Mouse (Mus musculus) kidney, embryonic 16.5 days (tissue): ENCODE data around the gene Chd3. TPM values are rescaled to one million over a fixed set of nuclear protein-coding genes. Genes with fewer than 3 reads are reported as not detected.

Source experiments
- ATAC-seq: fragments of 200-750 bp; cut with Nextera tagmentation; 2 replicates; pipeline ENCODE4 v1.8.0; 2017; ENCODE audit warnings: moderate TSS enrichment; ENCODE audit not compliant: low FRiP score, low TSS enrichment
- H3K27ac ChIP-seq: fragments of 300-500 bp; sonication (generic); 2 replicates; pipeline ENCODE4 v1.5.1; 2014; ENCODE audit warnings: low read length
- H3K27me3 ChIP-seq: fragments of 300-500 bp; sonication (generic); 2 replicates; pipeline ENCODE4 v1.6.1; 2014; ENCODE audit warnings: low read length, control low read depth, mixed read lengths; ENCODE audit not compliant: insufficient read depth
- H3K36me3 ChIP-seq: fragments of 300-500 bp; sonication (generic); 2 replicates; pipeline ENCODE4 v1.6.1; 2014; ENCODE audit warnings: low read length, control low read depth, mixed read lengths; ENCODE audit not compliant: insufficient read depth
- H3K4me1 ChIP-seq: fragments of 300-500 bp; sonication (generic); 2 replicates; pipeline ENCODE4 v1.6.1; 2014; ENCODE audit warnings: low read length, control low read depth, mixed read lengths; ENCODE audit not compliant: insufficient read depth
- H3K4me2 ChIP-seq: fragments of 300-500 bp; sonication (generic); replicated peaks from 2 replicates; pipeline ENCODE4 v1.6.1; 2014; ENCODE audit warnings: low read depth, low read length
- H3K4me3 ChIP-seq: fragments of 300-500 bp; sonication (generic); 2 replicates; pipeline ENCODE4 v1.5.1; 2014; ENCODE audit warnings: mild to moderate bottlenecking, low read length
- H3K9ac ChIP-seq: fragments of 300-500 bp; sonication (generic); replicated peaks from 2 replicates; pipeline ENCODE4 v1.6.1; 2014; ENCODE audit warnings: low read length
- H3K9me3 ChIP-seq: fragments of 300-500 bp; sonication (generic); 2 replicates; pipeline ENCODE4 v1.6.1; 2016; ENCODE audit warnings: low read length, control low read depth
- WGBS: fragments of 180-500 bp; shearing (Covaris S2); extraction: QIAGEN DNeasy Blood & Tissue Kit; methylation state at CpG from one replicate; pipeline ENCODE4 v1.1.7; 2014; 5-methylcytosine and 5-hydroxymethylcytosine counted together
- polyA plus RNA-seq: library from polyadenylated mRNA; unstranded; fragments of >200 nt; fragmentation: Nextera tagmentation; extraction: Ambion mirVana; gene quantifications from 2 replicates; pipeline ENCODE4 v1.2.1, GENCODE M21; 2015

Chd3 gene
- polyA plus RNA-seq, 1 experiment from 2014 or later: 58.6 TPM

DNA sequence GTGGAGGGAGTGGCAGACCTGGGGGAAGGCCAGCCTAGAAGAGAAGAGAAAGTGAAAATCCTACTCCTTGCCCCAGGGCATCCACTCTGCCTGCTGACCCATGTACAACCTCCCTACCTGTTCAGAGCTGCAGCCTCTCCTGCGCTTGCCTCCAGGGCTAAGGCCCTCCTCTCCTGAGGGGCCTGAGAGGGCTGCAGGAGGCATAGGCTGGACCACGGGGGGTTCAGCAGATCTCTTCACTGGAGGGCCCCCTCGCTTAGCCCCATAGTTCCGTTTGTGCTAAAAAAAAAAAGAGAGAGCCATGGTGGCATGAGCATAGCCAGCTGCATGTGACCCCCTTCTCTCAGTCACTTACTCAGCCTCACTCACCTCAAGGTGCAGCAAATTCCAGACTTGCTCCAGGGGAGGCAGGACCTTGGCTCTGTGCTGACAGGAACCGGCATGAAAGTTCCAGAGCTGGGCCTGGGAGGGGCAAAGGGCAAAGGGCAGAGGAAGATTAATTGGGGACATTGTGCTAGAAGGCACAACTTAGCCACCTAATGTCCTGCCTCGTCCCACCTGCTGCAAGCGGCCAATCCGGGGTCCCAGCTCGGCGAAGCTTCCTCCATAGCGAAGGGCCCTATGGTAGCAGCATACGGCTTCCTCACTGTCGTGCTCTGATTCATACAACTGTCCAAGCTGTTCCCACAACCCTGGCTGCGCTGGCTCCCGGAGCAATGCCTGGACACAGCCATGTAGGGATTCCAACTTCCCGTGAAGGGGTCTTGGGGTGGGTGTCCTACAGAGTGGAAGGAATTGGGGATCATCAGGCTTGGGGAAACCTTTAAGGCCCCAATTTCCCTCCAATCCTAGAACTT is 37.9 kb upstream of the Chd3 start:
- peaks cover 47% of the 10 kb centered on the region for H3K36me3 ChIP-seq
- no peak overlapping the region for H3K9ac ChIP-seq
- WGBS: 87% methylated on average over 16 of the region's 16 CpGs
- H3K4me1 ChIP-seq: peaks cover 13% of the 10 kb centered on the region
- no peaks in the 10 kb centered on the region for H3K27me3 ChIP-seq
- no peak overlapping the region for H3K27ac ChIP-seq
- H3K9me3 ChIP-seq: no peaks in the 10 kb centered on the region
- H3K4me2 ChIP-seq: no peak overlapping the region
- no peak overlapping the region for H3K4me3 ChIP-seq
- no peak for ATAC-seq

GRCm38 (mm10) chr11:69406282-69406681 is 37.1 kb upstream of the Chd3 start:
- Histone ChIP-seq H3K9ac (no peak overlapping the region), H3K9me3 (no peaks in the 10 kb centered on the region), H3K27me3 (no peaks in the 10 kb centered on the region), H3K4me2 (no peak overlapping the region), H3K4me1 (peaks cover 8% of the 10 kb centered on the region), H3K36me3 (peaks cover 55% of the 10 kb centered on the region), H3K4me3 (no peak overlapping the region), H3K27ac (no peak overlapping the region)
- ATAC-seq: no peak
- WGBS: 86% methylated on average over 19 of the region's 19 CpGs

DNA sequence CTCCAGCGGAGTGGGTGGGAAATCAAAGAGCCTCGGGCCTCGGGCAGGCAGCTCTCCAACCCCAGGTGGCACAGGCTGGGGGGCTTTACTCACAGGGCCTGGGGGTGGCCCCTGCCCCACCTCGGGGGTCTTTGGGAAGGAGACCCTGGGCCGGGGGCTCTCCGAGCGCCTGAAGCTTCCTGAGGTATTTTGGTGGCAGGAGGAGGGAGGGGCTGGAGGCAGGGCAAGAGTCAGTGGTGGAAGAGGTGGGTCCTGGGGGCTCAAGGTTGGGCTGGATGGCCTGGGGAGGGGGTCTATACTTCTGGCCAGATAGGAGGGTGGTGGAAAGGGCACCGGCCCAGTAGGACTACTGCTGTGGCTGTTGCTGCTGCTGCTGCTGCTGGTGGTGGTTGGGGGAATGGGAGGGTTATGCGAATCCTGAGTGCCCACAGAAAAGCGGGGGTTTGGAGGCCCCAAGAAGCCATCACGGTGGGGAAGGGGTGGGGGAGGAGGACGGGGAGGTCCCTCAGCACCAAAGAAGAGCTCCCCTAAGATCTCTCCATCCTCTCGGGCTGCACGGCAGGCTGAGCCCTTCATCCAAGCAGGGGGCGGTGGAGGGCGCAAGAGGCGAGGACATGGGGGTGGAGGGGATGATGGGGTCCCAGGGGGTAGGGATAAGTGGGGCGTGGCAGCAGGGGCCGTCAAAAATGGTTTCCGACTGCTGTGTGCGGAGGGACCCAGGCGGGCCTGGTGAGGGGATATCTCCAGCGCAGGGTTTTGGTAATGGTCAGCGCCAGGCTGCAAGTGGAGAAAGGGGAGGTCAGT is 36.4 kb upstream of the Chd3 start:
- Histone ChIP-seq H3K9me3 (no peaks in the 10 kb centered on the region), H3K27me3 (no peaks in the 10 kb centered on the region), H3K27ac (no peak overlapping the region), H3K36me3 (peaks cover 60% of the 10 kb centered on the region), H3K4me3 (no peak overlapping the region), H3K4me1 (peaks cover 8% of the 10 kb centered on the region), H3K9ac (no peak overlapping the region), H3K4me2 (no peak overlapping the region)
- 88% methylated on average over 24 of the region's 24 CpGs for WGBS
- no peak for ATAC-seq

GRCm38 (mm10) chr11:69404595-69405396 is 35.6 kb upstream of the Chd3 start:
- Histone ChIP-seq H3K4me1 (peaks cover 14% of the 10 kb centered on the region), H3K4me2 (no peak overlapping the region), H3K27me3 (no peaks in the 10 kb centered on the region), H3K27ac (no peak overlapping the region), H3K4me3 (no peak overlapping the region), H3K9ac (no peak overlapping the region), H3K36me3 (peaks cover 68% of the 10 kb centered on the region), H3K9me3 (no peaks in the 10 kb centered on the region)
- no peak for ATAC-seq
- WGBS: 87% methylated on average over 24 of the region's 24 CpGs

DNA sequence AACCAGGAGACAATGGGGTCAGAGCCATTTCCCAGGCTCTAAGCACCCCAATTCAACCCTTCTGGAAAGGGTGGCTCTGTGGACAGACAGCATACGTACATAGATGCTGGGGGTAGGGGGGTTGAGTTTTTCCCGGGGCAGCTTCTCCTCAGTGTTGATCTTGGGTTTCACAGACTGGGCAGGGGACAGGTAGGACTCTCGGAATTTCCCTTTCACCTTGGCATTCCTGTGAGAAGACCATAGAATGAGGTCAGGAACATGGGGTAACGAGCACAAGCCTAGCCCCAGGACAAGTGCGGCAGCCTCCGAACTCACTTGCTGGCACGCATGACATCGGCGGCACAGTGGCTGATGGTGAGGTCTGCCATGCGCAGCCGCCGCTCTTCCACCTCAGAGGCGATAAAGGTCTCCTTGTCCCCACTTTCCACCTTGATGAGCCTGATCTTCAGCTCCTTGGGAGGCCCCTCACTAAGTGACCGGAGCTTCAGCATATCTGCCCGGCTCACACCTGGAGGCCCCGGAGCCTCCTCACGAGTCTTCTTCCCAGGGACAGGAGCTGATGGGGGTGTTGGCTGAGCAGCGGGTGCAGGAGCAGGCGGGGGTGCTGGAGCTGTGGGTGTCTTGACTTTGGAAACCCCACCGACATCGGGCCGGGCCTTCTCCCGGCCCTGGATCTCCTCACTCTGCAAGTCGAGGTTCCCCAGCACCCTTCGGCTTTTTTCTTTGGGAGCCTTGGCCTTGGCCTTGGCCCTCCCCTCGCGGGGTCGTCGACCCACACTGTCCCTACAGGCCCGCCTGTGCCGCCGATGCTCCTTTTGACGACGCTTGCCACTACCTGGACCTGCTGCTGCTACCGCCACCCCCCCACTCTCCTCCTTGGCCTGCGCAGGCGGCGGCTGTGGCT is 34.7 kb upstream of the Chd3 start:
- H3K9me3 ChIP-seq: no peaks in the 10 kb centered on the region
- no peak for ATAC-seq
- WGBS: 91% methylated on average over 38 of the region's 38 CpGs

DNA sequence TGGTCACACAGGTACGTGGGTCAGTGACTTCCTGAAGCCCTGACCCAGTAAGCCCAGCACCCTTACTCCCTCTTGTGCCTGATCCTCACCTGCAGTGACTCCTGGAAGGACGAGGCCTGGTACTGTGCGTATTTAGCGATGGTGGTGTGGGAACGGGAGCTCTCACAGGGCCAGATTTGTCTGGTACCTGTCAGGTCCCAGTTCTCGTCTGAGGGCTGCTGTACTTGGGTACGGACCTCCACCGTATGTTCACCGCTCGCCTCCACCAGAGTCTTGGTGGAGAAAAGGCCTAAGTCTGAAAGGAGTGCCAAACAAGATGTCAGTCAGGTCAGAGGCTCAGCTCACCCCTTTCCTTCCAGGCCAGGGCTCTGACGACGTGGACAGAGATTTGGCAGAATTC is 32.8 kb upstream of the Chd3 start:
- Histone ChIP-seq H3K36me3 (peaks cover 66% of the 10 kb centered on the region), H3K9me3 (no peaks in the 10 kb centered on the region), H3K4me1 (peaks cover 31% of the 10 kb centered on the region), H3K27ac (no peak overlapping the region), H3K27me3 (no peaks in the 10 kb centered on the region), H3K4me2 (no peak overlapping the region), H3K9ac (no peak overlapping the region), H3K4me3 (no peak overlapping the region)
- WGBS: 85% methylated on average over 12 of the region's 12 CpGs
- ATAC-seq: no peak

More for the DNA sequence above, 34.7 kb upstream of the Chd3 start:
- no peak overlapping the region for H3K27ac ChIP-seq
- no peaks in the 10 kb centered on the region for H3K27me3 ChIP-seq
- peaks cover 72% of the 10 kb centered on the region for H3K36me3 ChIP-seq
- no peak overlapping the region for H3K9ac ChIP-seq
- H3K4me3 ChIP-seq: no peak overlapping the region
- H3K4me2 ChIP-seq: no peak overlapping the region
- H3K4me1 ChIP-seq: peaks cover 20% of the 10 kb centered on the region

GRCm38 (mm10) chr11:69401210-69401637 is 32.0 kb upstream of the Chd3 start:
- no peak overlapping the region for H3K9ac ChIP-seq
- ATAC-seq: peak; percentile 75
- H3K4me3 ChIP-seq: no peak overlapping the region
- peaks cover 39% of the 10 kb centered on the region for H3K4me1 ChIP-seq
- no peak overlapping the region for H3K4me2 ChIP-seq
- H3K36me3 ChIP-seq: peaks cover 58% of the 10 kb centered on the region
- H3K27ac ChIP-seq: no peak overlapping the region
- no peaks in the 10 kb centered on the region for H3K9me3 ChIP-seq
- no peaks in the 10 kb centered on the region for H3K27me3 ChIP-seq
- WGBS: 20% methylated on average over 22 of the region's 22 CpGs

- no peak for ATAC-seq
- H3K4me2 ChIP-seq: peak overlapping the region; percentile 35
- H3K36me3 ChIP-seq: peaks cover 49% of the 10 kb centered on the region
- H3K4me3 ChIP-seq: no peak overlapping the region
- peak overlapping the region; percentile 41; the same call in 1 of the 2 replicates for H3K9ac ChIP-seq
- no peak overlapping the region for H3K27ac ChIP-seq
- no peaks in the 10 kb centered on the region for H3K27me3 ChIP-seq
- peaks cover 40% of the 10 kb centered on the region for H3K4me1 ChIP-seq
- WGBS: 77% methylated on average over 25 of the region's 25 CpGs
- no peaks in the 10 kb centered on the region for H3K9me3 ChIP-seq
Measured at GRCm38 (mm10) chr11:69400083-69400850, 31.1 kb upstream of the Chd3 start.
